11 mouse cellular contexts compared by ENCODE assay signal in genomic region chr15:6623529-6624228, GRCm38 (mm10).
DNase-seq lines count a peak whose midpoint lies in the region; ATAC-seq lines count a peak whose summit lies in the region.
"Had no signal": no experiment of that assay in that cellular context is flagged by ENCODE, and none has a peak within 500 bp of the region (broad histone marks: within the 10 kb centered on the region; RNA-seq: fewer than 3 reads in every experiment).

No protein-coding gene starts in this region.

- peak; percentile 68 for ATAC-seq in common myeloid progenitor, adult 5-6 weeks (replicated peaks; ENCODE audit: low read depth, poor library complexity, severe bottlenecking)

- no peaks in the 10 kb centered on the region for H3K9me3 ChIP-seq in megakaryocyte, embryonic 14.5 days
- H3K9me3 ChIP-seq in midbrain, embryonic 10.5 days (replicated peaks), result no peaks in the 10 kb centered on the region
- H3K9me3 ChIP-seq: limb, embryonic 15.5 days had no signal

- peak overlapping the region; percentile 14 for H3K4me3 ChIP-seq in megakaryocyte, embryonic 14.5 days (replicated peaks)
- H3K4me3 ChIP-seq in midbrain, embryonic 10.5 days, result no peak overlapping the region
- H3K4me3 ChIP-seq: heart, adult 2 months; limb, embryonic 15.5 days had no signal

- peaks cover 89% of the 10 kb centered on the region for H3K36me3 ChIP-seq in megakaryocyte, embryonic 14.5 days (replicated peaks; ENCODE audit: low read length)
- no peaks in the 10 kb centered on the region for H3K36me3 ChIP-seq in midbrain, embryonic 10.5 days
- H3K36me3 ChIP-seq: limb, embryonic 15.5 days had no signal

- no peak overlapping the region for H3K27ac ChIP-seq in midbrain, embryonic 10.5 days (replicated peaks)
- H3K27ac ChIP-seq: heart, adult 2 months; limb, embryonic 15.5 days had no signal

- peaks cover 82% of the 10 kb centered on the region for H3K4me1 ChIP-seq in megakaryocyte, embryonic 14.5 days
- peaks cover 14% of the 10 kb centered on the region for H3K4me1 ChIP-seq in midbrain, embryonic 10.5 days

- 92% methylated on average over 8 of the region's 8 CpGs for WGBS in midbrain, embryonic 10.5 days

- DNase-seq in A20 (ENCODE audit: low read depth, low spot score), result peak; percentile 70
- peak; percentile 58 for DNase-seq in CD4-positive helper T cell, adult 2 months (ENCODE audit: low read depth, low spot score)
- no peak for DNase-seq in midbrain, embryonic 10.5 days (ENCODE audit: low spot score)
- DNase-seq in cerebellum, adult 18-20 months, result no peak
- no peak for DNase-seq in adrenal gland, adult 8-10 months
- DNase-seq: heart, adult 2 months; heart, postnatal 4 days; kidney, adult 8-10 months had no signal

- no peaks in the 10 kb centered on the region for H3K27me3 ChIP-seq in megakaryocyte, embryonic 14.5 days (replicated peaks)
- peaks cover 6% of the 10 kb centered on the region; the same call in 1 of the 2 replicates for H3K27me3 ChIP-seq in midbrain, embryonic 10.5 days (ENCODE audit: low read depth, poor library complexity, severe bottlenecking)
- H3K27me3 ChIP-seq: limb, embryonic 15.5 days had no signal

Comparison
In these comparisons a context has a peak if more than half of its experiments do, and no peak if none do; other contexts are left out.
1. DNase-seq: peak in A20 (single experiment) and CD4-positive helper T cell, adult 2 months (single experiment); none in midbrain, embryonic 10.5 days (single experiment), cerebellum, adult 18-20 months (0 of 2) and adrenal gland, adult 8-10 months (single experiment).